Mouse (Mus musculus) liver, adult (tissue): ENCODE measurements around the gene Map3k13.

Source experiments
- GATA4 ChIP-seq: IDR thresholded peaks from 2 replicates; pipeline ENCODE4 v1.6.1; 2014; ENCODE audit warnings: mild to moderate bottlenecking, low read length; ENCODE audit not compliant: insufficient replicate concordance

Map3k13 gene

GRCm38 (mm10) chr16:21905996-21906395, 111.8 kb downstream of the Map3k13 start:
- no peak for TF ChIP-seq GATA4

DNA sequence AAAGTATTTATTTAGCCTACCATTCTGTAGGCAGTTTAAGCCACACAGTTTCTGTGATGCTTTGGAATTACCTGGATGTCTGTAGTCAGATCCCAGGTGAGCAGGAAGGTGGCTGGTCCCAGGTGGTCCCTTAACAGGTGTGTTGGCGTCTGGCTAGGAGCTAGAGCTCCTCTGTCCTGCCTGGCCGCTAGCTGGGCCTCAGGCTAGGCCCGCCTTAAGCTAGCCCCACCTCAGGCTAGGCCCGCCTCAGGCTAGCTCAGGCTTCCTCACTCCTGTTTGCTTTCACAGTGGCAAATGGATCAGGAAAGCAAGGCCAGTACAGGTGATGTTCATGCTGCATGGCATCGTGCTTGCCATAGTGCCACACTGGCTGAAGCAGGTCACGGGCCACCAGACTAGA, 112.8 kb downstream of the Map3k13 start:
- TF ChIP-seq GATA4: no peak

- TF ChIP-seq GATA4: no peak
Observed at GRCm38 (mm10) chr16:21913347-21913746, 119.2 kb downstream of the Map3k13 start.

DNA sequence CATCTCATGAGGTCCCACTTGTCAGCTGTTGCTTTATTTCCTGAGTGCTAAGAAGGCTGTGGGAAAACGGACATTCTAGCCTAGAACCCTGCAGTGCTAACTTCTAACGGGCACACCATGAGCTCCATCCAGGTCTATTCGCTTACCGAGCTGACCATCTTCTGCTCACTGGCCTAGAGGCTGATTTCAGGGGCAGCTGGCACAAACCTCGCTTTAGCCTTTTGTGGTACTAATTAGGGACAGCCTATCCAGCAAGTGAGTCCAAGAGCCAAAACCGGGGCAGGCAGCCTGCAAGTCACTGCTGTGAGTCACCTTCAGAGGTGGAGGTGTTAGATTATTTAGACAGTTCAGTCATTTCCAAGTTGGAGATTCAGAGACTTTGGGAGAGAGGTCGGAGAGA, 122.5 kb downstream of the Map3k13 start:
- no peak for TF ChIP-seq GATA4

DNA sequence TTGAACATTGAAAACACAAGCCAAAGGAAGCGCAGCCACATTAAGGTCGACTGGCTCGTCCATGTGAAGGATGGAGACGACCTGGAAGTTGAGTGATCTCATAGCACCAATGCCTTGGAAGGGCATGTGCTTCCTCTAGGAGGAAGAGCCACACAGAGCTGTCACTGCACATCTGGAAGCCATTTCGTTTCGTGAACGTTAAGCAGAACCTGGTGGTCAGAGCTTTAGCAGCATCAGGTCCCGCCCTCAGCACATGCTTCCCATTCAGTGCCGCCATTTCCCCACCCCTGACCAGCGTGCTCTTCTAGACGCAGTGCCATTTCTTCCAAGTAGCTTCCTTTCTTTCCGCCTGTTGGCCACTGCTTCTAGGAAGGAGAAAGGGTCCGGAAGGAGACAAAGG, 134.3 kb downstream of the Map3k13 start:
- no peak for TF ChIP-seq GATA4

DNA sequence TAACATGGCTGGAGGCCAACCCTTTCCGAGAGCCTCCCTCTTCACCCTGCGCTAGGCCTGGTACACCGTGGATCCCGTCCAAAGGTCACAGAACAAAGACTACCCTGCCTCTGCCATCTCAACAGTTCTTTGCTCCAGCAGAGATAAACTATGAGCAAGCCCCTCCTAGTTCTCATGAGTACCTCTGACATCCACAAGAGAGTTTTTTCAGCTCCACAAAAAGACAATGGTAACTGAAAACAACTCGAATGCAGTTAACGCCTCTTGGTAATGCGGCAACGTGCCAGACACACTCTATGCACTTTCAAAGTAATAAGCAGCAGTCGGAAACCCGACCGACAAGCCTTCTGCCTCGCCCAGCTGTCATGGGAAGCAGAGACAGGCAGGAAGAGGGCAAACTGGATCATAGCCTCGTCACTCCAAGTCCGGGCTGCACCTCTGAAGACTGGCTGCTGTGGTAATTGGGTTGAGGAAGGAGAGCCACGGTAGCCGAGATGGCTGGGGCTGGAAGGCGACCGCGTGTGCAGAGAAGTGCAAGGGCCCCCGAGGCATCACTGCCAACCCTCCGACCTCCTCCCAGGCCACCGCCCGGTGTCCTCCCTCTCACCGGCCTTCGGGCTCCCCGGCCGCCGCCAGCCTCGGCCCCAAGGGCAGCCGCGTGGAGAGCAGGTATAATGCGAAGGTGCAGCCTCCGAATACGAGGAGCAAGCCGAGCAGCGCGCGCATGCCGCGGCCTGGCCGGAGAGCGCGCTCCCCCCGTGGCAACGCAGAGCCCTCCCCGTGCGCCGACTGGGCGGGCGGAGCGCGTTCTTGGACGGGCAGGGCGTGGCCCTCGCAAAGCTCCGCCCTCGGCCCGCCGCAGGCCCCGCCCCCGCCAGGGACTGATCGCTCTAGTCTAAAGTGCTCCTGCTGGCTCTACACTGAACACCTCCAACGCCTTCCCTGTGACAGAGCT, 152.9 kb downstream of the Map3k13 start, which contains the start of gene Tmem41a:
Gene Tmem41a (minus strand): TSS at position 792 of the 955 bp plus-strand sequence.
- TF ChIP-seq GATA4: no peak

GRCm38 (mm10) chr16:21955591-21955990, 161.4 kb downstream of the Map3k13 start:
- TF ChIP-seq GATA4: no peak

DNA sequence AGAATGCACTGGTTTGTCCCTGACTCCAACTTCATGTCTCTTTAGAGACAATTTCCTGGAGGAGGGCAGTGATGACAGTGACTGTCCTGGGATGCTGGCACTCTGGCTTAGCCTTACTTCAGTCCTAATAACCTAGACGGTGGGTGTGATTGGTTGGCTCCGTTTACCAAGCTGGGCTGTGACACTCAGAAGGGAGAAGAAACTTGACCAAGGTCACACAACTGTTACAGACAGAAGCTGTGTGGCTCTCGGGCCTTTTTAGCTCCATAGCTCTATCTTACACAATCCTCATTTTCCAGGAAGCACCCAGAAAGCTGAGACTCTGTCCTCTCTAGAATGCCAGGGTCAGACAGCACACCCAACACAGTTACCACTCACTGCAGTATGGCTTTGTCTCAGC, 171.4 kb downstream of the Map3k13 start:
- TF ChIP-seq GATA4: no peak

DNA sequence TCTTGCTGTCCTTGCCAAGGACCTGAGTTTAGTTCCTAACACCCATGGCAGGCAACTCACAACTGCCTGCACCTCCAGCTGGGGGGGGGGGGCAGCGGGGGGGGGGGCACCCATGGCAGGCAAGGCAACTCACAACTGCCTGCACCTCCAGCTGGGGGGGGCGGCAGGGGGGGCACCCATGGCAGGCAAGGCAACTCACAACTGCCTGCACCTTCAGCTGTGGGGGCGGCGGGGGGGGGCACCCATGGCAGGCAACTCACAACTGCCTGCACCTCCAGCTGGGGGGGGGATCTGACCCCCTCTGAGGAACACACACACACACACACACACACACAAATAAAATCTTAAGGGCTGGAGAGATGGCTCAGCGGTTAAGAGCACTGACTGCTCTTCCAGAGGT, 175.7 kb downstream of the Map3k13 start:
- TF ChIP-seq GATA4: no peak

GRCm38 (mm10) chr16:21970536-21970935, 176.4 kb downstream of the Map3k13 start:
- no peak for TF ChIP-seq GATA4

GRCm38 (mm10) chr16:21971446-21971845, 177.3 kb downstream of the Map3k13 start:
- TF ChIP-seq GATA4: no peak

- TF ChIP-seq GATA4: no peak
Observed at GRCm38 (mm10) chr16:21976203-21976602, 182.1 kb downstream of the Map3k13 start.

- no peak for TF ChIP-seq GATA4
Observed at GRCm38 (mm10) chr16:21977347-21977746, 183.2 kb downstream of the Map3k13 start.
